Mouse (Mus musculus): ENCODE measurements around the gene Slc38a3. TPM values are rescaled to one million over a fixed set of nuclear protein-coding genes. Genes with fewer than 3 reads are reported as not detected.

Gene Slc38a3
- 10 to 100 TPM; 66.0 to 80.3 TPM for total RNA-seq (2021)

GRCm38 (mm10) chr9:107669480-107669945 lies at the start of gene Slc38a3:
TSS of gene Slc38a3 (minus strand) at chr9:107669530.
- DNase-seq = no peak
- intact Hi-C loops (cut with DNase I) = no loop called here

- intact Hi-C loops (cut with DNase I) = no loop called here
Observed at GRCm38 (mm10) chr9:107716951-107717350, 47.6 kb upstream of the Slc38a3 start.

GRCm38 (mm10) chr9:107715632-107716031 lies 46.3 kb upstream of the Slc38a3 start:
- no peak for DNase-seq
- intact Hi-C loops (cut with DNase I) = no loop called here

More at GRCm38 (mm10) chr9:107716951-107717350, 47.6 kb upstream of the Slc38a3 start:
- DNase-seq = no peak

- intact Hi-C loops (cut with DNase I) = no loop called here
- no peak for DNase-seq
Observed at GRCm38 (mm10) chr9:107714221-107714952, 45.1 kb upstream of the Slc38a3 start.

GRCm38 (mm10) chr9:107709697-107710483 lies 40.6 kb upstream of the Slc38a3 start, which contains the start of gene Sema3f:
TSS of gene Sema3f (minus strand) at chr9:107710475.
- peak; percentile 78 to 84 for DNase-seq
- intact Hi-C loops (cut with DNase I) = loop anchor here (1.0 to 2.0 kb wide), 2 partner anchors 25 to 28 kb away; no protein-coding TSS in a partner anchor

GRCm38 (mm10) chr9:107709096-107709696 lies 39.9 kb upstream of the Slc38a3 start:
- DNase-seq = no peak
- intact Hi-C loops (cut with DNase I) = loop anchor here (2.0 kb wide), 1 partner anchor 24 kb away; no protein-coding TSS in a partner anchor

- DNase-seq = no peak
- intact Hi-C loops (cut with DNase I) = loop anchor here (2.0 kb wide), 1 partner anchor 24 kb away; no protein-coding TSS in a partner anchor
Observed at GRCm38 (mm10) chr9:107708439-107709095, 39.2 kb upstream of the Slc38a3 start.

- intact Hi-C loops (cut with DNase I) = loop anchor here (2.0 kb wide), 1 partner anchor 23 kb away; no protein-coding TSS in a partner anchor
- DNase-seq = no peak
Observed at GRCm38 (mm10) chr9:107707701-107708438, 38.5 kb upstream of the Slc38a3 start.

- intact Hi-C loops (cut with DNase I) = no loop called here
- no peak for DNase-seq
Observed at GRCm38 (mm10) chr9:107706781-107707211, 37.5 kb upstream of the Slc38a3 start.

- peak in 1 of 2 experiments; percentile 55 for DNase-seq
- intact Hi-C loops (cut with DNase I) = no loop called here
Observed at GRCm38 (mm10) chr9:107703337-107704122, 34.2 kb upstream of the Slc38a3 start.

- intact Hi-C loops (cut with DNase I) = no loop called here
Observed at GRCm38 (mm10) chr9:107702606-107703185, 33.4 kb upstream of the Slc38a3 start.

GRCm38 (mm10) chr9:107701594-107701993 lies 32.3 kb upstream of the Slc38a3 start:
- peak; percentile 69 to 71 for DNase-seq
- intact Hi-C loops (cut with DNase I) = no loop called here

More at GRCm38 (mm10) chr9:107702606-107703185, 33.4 kb upstream of the Slc38a3 start:
- no peak for DNase-seq

GRCm38 (mm10) chr9:107700114-107700571 lies 30.8 kb upstream of the Slc38a3 start:
- no peak for DNase-seq
- intact Hi-C loops (cut with DNase I) = no loop called here

GRCm38 (mm10) chr9:107699376-107699980 lies 30.1 kb upstream of the Slc38a3 start:
- intact Hi-C loops (cut with DNase I) = no loop called here
- no peak for DNase-seq

- intact Hi-C loops (cut with DNase I) = no loop called here
- no peak for DNase-seq
Observed at GRCm38 (mm10) chr9:107698611-107699190, 29.4 kb upstream of the Slc38a3 start.

- intact Hi-C loops (cut with DNase I) = no loop called here
- DNase-seq = no peak
Observed at GRCm38 (mm10) chr9:107697811-107698521, 28.6 kb upstream of the Slc38a3 start.

Measured in heart, postnatal 36 days (tissue).